Mouse (Mus musculus): ENCODE data around the gene Aplp1. TPM values are rescaled to one million over a fixed set of nuclear protein-coding genes. Genes with fewer than 3 reads are reported as not detected.

Gene Aplp1
- total RNA-seq, 1 experiment from 2014 or later: not detected

DNA sequence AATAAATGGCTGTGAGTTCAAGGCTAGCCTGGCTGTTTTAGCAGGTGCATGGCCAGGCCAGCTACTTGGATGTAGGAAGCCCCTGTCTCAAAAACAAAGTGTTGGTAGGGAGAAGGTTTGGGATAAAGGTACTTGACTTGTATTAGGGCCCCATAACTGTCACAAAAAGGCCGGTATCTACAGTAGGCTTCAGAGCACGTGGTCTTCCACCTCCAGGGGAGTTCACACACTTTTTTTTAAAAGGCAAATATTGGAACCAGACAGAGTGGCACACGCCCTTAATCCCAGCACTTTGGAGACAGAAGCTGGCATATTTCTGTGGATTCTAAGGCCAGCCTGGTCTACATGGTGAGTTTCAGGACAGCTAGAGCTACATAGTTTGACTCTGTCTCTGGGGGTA lies 24.7 kb downstream of the Aplp1 start:
- ATAC-seq (ENCODE audit: extremely low read depth, insufficient number of reproducible peaks, low FRiP score, poor library complexity, severe bottlenecking): no peak

DNA sequence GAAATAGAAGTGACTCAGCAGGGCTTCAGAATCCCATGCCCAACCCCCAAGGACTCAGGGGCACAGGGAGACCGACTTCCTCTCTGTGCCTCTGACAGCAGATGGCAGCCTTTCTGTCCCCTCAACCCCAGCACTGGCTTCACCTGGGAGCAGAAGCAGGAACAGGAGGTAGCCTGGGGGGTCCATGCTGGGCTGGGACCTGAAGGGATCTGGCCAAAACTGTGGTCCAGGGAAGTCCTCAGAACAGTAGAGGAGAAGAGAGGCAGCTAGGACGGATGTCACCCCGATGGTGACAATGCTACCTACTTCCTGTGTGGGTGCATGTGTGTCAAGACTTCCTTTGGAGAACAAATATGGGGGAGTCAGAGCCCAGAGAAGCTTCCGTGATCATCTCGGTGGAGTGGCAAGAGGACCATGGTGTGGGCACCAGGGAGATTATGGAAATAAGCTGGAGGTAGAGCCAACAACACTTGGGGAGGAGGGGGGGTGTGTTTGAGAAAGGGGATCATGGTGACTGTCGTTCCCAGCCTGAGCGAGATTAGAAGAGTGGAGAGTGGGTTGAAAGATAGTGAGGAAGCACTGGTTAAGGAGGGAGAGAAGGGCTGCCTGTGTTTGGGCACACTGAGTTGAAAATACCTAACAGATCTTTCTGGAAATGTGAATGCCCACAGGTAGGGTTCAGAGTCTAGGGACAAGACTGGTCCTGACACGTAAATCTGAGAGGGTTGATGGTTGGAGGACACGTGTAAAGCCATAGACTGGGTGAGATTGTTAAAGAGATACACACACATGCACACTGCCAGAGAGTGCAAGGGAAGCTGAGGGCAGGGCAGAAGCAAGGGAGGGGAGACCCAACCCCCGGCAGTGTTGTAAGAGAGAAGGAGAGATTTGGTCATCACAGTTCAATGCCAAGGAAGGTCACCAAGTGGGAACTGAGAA lies 25.5 kb downstream of the Aplp1 start, which contains the start of gene Hcst:
Gene Hcst, minus strand, starts transcription at position 294 of the 939 bp plus-strand sequence.
- ATAC-seq (ENCODE audit: extremely low read depth, insufficient number of reproducible peaks, low FRiP score, poor library complexity, severe bottlenecking): peak; percentile 45

DNA sequence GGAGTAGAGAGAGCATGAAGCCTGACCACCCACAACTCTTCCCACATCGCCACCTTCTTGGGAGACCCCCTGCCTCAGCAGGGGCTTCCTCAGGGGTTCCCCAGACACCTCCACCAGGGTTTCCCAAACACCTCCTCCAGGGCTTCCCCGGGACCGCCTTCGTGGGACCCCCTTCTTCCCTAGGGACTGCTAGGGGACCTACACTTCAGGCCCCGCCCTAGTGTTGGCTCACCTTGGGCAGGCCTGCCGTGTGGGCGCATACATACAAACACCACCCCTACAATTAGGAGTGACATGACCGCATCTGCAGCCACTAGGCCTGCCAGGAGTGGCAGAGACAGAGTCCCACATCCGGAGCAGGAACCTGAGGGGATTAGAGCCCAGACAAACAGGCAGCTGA lies 27.5 kb downstream of the Aplp1 start:
- ATAC-seq (ENCODE audit: extremely low read depth, insufficient number of reproducible peaks, low FRiP score, poor library complexity, severe bottlenecking): no peak

DNA sequence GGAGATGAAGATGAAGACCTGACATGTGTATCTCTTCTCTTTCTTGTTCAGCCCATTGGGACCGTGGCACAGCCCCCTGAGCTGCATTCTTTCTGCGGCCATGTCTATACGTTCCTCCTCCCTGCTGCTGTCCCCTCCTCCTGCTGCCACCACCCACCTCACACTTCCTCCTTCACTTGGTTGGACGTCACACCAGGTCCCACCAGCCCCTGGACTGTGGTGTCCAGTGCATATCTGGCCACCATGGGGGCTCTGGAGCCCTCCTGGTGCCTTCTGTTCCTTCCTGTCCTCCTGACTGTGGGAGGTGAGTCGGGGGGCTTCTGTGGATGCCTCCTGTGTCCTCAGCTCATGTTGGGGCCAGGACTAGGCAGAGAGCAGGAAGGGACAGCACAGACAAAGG lies 31.7 kb downstream of the Aplp1 start, which contains the start of gene Tyrobp:
Gene Tyrobp, plus strand, starts transcription at position 165 of the 400 bp plus-strand sequence.
- peak; percentile 73 for ATAC-seq (ENCODE audit: extremely low read depth, insufficient number of reproducible peaks, low FRiP score, poor library complexity, severe bottlenecking)

DNA sequence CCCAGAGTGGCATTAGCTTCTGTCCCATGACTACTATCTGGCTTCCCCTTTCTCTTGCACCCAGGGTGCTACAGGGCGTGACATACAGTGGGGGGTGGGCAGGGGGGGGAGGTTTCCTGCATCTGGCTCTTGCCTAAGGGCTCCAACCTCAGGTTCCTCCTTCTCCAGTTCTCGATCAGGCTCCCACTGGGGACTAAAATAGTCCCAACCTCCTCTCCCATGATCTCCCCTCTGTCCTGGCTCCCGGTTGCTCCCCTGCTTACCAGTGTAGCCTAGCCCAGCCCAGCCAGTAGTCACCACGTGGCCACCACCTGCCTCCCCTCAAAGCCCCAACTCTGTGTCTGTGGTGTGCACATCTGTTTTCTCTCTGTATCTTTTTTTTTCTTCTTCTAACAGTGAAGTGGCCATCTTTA lies 32.6 kb downstream of the Aplp1 start:
- peak; percentile 63 for ATAC-seq (ENCODE audit: extremely low read depth, insufficient number of reproducible peaks, low FRiP score, poor library complexity, severe bottlenecking)

DNA sequence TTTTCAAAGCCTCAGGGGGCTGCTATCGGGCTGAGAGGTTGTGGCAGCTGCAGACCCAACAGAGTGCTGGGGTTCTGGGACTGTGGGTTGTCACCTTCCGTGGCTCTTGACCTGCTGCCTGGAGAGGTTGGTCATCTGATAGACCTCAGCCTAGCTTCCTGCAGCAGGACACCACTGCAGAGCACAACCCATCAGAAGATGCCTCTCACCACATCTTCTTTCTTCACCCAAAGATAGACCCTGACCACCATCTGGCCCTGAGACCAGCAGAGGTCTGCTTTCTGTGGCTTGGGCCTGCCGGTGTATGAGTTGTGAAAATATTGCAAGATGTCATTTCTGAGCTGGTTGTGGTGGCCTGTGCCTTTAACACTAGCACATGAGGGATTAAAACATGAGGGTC lies 34.3 kb downstream of the Aplp1 start:
- ATAC-seq (ENCODE audit: extremely low read depth, insufficient number of reproducible peaks, low FRiP score, poor library complexity, severe bottlenecking): no peak

GRCm38 (mm10) chr7:30409789-30410188 lies 35.5 kb downstream of the Aplp1 start:
- ATAC-seq (ENCODE audit: extremely low read depth, insufficient number of reproducible peaks, low FRiP score, poor library complexity, severe bottlenecking): no peak

- ATAC-seq (ENCODE audit: extremely low read depth, insufficient number of reproducible peaks, low FRiP score, poor library complexity, severe bottlenecking): no peak
Measured at GRCm38 (mm10) chr7:30408639-30409038, 36.7 kb downstream of the Aplp1 start.

- no peak for ATAC-seq (ENCODE audit: extremely low read depth, insufficient number of reproducible peaks, low FRiP score, poor library complexity, severe bottlenecking)
Measured at GRCm38 (mm10) chr7:30402343-30402742, 43.0 kb downstream of the Aplp1 start.

- no peak for ATAC-seq (ENCODE audit: extremely low read depth, insufficient number of reproducible peaks, low FRiP score, poor library complexity, severe bottlenecking)
Measured at GRCm38 (mm10) chr7:30399671-30400070, 45.7 kb downstream of the Aplp1 start.

- ATAC-seq (ENCODE audit: extremely low read depth, insufficient number of reproducible peaks, low FRiP score, poor library complexity, severe bottlenecking): no peak
Measured at GRCm38 (mm10) chr7:30394871-30395270, 50.5 kb downstream of the Aplp1 start.

DNA sequence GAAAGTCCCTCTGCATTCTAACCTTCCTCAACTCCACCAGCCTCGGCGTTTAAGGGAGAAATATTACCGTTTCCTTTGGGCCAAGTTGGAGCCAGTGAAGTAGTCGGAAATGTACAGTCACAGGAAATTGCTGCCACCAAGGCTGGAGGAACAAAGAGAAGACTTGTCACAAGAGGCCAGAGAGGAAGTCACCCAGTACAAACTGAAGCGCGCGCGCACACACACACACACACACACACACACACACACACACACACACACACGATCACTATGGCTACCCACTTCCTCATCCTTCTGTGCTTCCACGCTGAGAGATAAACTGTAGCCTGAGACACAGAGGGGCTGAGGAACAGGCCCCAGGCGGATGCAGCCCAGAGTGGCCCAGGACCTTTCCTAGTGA lies 51.0 kb downstream of the Aplp1 start:
- peak; percentile 91 for ATAC-seq (ENCODE audit: extremely low read depth, insufficient number of reproducible peaks, low FRiP score, poor library complexity, severe bottlenecking)

GRCm38 (mm10) chr7:30393631-30394030 lies 51.7 kb downstream of the Aplp1 start:
- no peak for ATAC-seq (ENCODE audit: extremely low read depth, insufficient number of reproducible peaks, low FRiP score, poor library complexity, severe bottlenecking)

DNA sequence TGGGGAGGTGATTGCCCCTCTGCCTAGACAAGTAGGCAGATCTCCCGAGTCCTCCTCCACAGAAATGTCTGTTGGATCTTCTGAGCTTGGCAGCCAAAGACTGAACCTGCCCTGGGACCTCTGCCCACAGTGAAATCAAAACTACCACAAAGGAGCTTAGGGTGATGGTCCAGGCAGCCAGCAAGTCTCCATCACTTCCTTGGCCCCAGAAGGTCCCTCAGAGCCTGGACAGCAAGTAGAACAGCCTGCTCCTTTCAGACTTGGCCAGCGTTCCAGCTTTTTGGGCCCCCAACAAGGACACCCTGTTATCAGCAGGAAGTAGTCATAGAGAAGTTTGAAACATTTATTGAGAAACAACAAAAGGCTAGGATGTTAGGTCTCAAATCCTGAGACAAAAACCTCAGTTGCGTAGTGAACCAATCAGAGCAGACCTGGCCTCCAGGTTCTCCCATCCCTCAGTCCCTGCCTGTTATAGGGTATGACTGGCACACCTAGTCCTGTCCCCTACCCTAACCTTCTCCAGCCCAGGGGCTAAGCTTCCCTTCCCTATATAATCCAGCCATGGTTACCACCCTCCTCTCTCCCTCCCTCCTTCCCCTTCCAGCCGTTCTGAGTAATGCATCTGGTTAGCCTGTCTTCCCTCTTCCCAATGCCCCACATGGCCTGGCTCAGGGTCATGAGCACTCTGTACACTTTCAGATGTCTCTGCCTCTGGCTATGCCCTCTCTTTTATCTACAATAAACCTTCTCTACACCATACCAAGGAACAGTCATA lies 52.4 kb downstream of the Aplp1 start:
- no peak for ATAC-seq (ENCODE audit: extremely low read depth, insufficient number of reproducible peaks, low FRiP score, poor library complexity, severe bottlenecking)

Other genes starting within 250 kb of the Aplp1 start
- 137 and 168 TPM in 2 replicates for gene Capns1, start 246.7 kb downstream of the Aplp1 start, total RNA-seq (2017)
- 26.0 and 30.3 TPM in 2 replicates for gene Polr2i, start 213.6 kb downstream of the Aplp1 start, total RNA-seq (2017)
- 16.5 and 21.6 TPM in 2 replicates for gene Tbcb, start 213.3 kb downstream of the Aplp1 start, total RNA-seq (2017)
- not detected in 2 replicates for gene Ovol3, start 209.8 kb downstream of the Aplp1 start, total RNA-seq (2017)
- gene Thap8, start 165.4 kb downstream of the Aplp1 start, total RNA-seq (2017): 0.98 TPM in 1 of 2 replicates, not detected in the other
- gene Wdr62, start 165.1 kb downstream of the Aplp1 start, total RNA-seq (2017): 1.8 and 2.6 TPM in 2 replicates
- gene Clip3, start 153.8 kb downstream of the Aplp1 start, total RNA-seq (2017): 1.3 TPM in 1 of 2 replicates, not detected in the other
- 35.1 and 37.2 TPM in 2 replicates for gene Alkbh6, start 136.8 kb downstream of the Aplp1 start, total RNA-seq (2017)
- 0.74 and 4.0 TPM in 2 replicates for gene Syne4, start 130.7 kb downstream of the Aplp1 start, total RNA-seq (2017)
- 4.7 and 6.6 TPM in 2 replicates for gene E130208F15Rik, start 123.8 kb downstream of the Aplp1 start, total RNA-seq (2017)
- gene Sdhaf1, start 121.6 kb downstream of the Aplp1 start, total RNA-seq (2017): 8.8 and 10.8 TPM in 2 replicates
- not detected in 2 replicates for gene Lrfn3, start 82.8 kb downstream of the Aplp1 start, total RNA-seq (2017)
- gene Tyrobp, start 31.8 kb downstream of the Aplp1 start, total RNA-seq (2017): 1,375 and 1,494 TPM in 2 replicates
- 44.4 and 46.6 TPM in 2 replicates for gene Hcst, start 25.7 kb downstream of the Aplp1 start, total RNA-seq (2017)
- gene Nfkbid, start 23.8 kb downstream of the Aplp1 start, total RNA-seq (2017): 34.3 and 46.9 TPM in 2 replicates
- gene Kirrel2, start 12.2 kb upstream of the Aplp1 start, total RNA-seq (2017): not detected in 2 replicates
- not detected in 2 replicates for gene Nphs1, start 12.8 kb upstream of the Aplp1 start, total RNA-seq (2017)
- gene Prodh2, start 48.1 kb upstream of the Aplp1 start, total RNA-seq (2017): not detected in 2 replicates
- gene Arhgap33, start 89.5 kb upstream of the Aplp1 start, total RNA-seq (2017): 0.70 and 7.5 TPM in 2 replicates
- gene Hspb6, start 106.6 kb upstream of the Aplp1 start, total RNA-seq (2017): 3.7 and 5.3 TPM in 2 replicates
- gene Proser3, start 106.8 kb upstream of the Aplp1 start, total RNA-seq (2017): 6.8 and 7.8 TPM in 2 replicates
- 22.0 and 41.4 TPM in 2 replicates for gene Lin37, start 114.3 kb upstream of the Aplp1 start, total RNA-seq (2017)
- 67.3 and 69.4 TPM in 2 replicates for gene U2af1l4, start 117.8 kb upstream of the Aplp1 start, total RNA-seq (2017)
- gene Gm49396, start 117.8 kb upstream of the Aplp1 start, total RNA-seq (2017): 20.0 and 20.3 TPM in 2 replicates
- gene Psenen, start 118.1 kb upstream of the Aplp1 start, total RNA-seq (2017): 166 and 194 TPM in 2 replicates
- not detected in 2 replicates for gene Igflr1, start 119.9 kb upstream of the Aplp1 start, total RNA-seq (2017)
- 36.5 and 64.7 TPM in 2 replicates for gene Kmt2b, start 143.2 kb upstream of the Aplp1 start, total RNA-seq (2017)
- gene Zbtb32, start 153.4 kb upstream of the Aplp1 start, total RNA-seq (2017): 3.0 and 3.3 TPM in 2 replicates
- gene Upk1a, start 167.3 kb upstream of the Aplp1 start, total RNA-seq (2017): 0.49 TPM in 1 of 2 replicates, not detected in the other
- 190 and 241 TPM in 2 replicates for gene Cox6b1, start 180.6 kb upstream of the Aplp1 start, total RNA-seq (2017)
- gene Etv2, start 190.3 kb upstream of the Aplp1 start, total RNA-seq (2017): not detected in 2 replicates
- gene Rbm42, start 204.8 kb upstream of the Aplp1 start, total RNA-seq (2017): 60.7 and 77.3 TPM in 2 replicates
- gene Haus5, start 219.5 kb upstream of the Aplp1 start, total RNA-seq (2017): 22.8 and 29.9 TPM in 2 replicates
- not detected in 2 replicates for gene Pmis2, start 226.1 kb upstream of the Aplp1 start, total RNA-seq (2017)